Mouse (Mus musculus) stomach, postnatal 0 days (tissue): ENCODE data around the gene Ascc1. TPM values are rescaled to one million over a fixed set of nuclear protein-coding genes. Genes with fewer than 3 reads are reported as not detected.

Experiments
- ATAC-seq: fragments of 200-750 bp; cut with Nextera tagmentation; 2 replicates; pipeline ENCODE4 v1.8.0; 2017; ENCODE audit not compliant: low FRiP score, low TSS enrichment
- DNase-seq: peaks from one replicate; pipeline ENCODE4 v3.0.0-alpha.2; 2016; ENCODE audit warnings: low spot score
- H3K27ac ChIP-seq: fragments of 300-500 bp; sonication (generic); replicated peaks from 2 replicates; pipeline ENCODE4 v1.5.1; 2014; ENCODE audit warnings: mild to moderate bottlenecking, control low read depth
- H3K27me3 ChIP-seq: fragments of 300-500 bp; sonication (generic); 2 replicates; pipeline ENCODE4 v1.6.1; 2014; ENCODE audit warnings: low read length; ENCODE audit not compliant: control insufficient read depth, insufficient read depth
- H3K36me3 ChIP-seq: fragments of 300-500 bp; sonication (generic); 2 replicates; pipeline ENCODE4 v1.6.1; 2014; ENCODE audit warnings: low read length, mixed read lengths; ENCODE audit not compliant: control insufficient read depth, insufficient read depth
- H3K4me1 ChIP-seq: fragments of 300-500 bp; sonication (generic); replicated peaks from 2 replicates; pipeline ENCODE4 v1.6.1; 2014; ENCODE audit warnings: antibody characterized with exemption; ENCODE audit not compliant: control insufficient read depth, insufficient read depth
- H3K4me2 ChIP-seq: fragments of 300-500 bp; sonication (generic); replicated peaks from 2 replicates; pipeline ENCODE4 v1.6.1; 2014; ENCODE audit warnings: low read depth, mild to moderate bottlenecking, control low read depth, moderate library complexity
- H3K4me3 ChIP-seq: fragments of 300-500 bp; sonication (generic); 2 replicates; pipeline ENCODE4 v1.5.1; 2014; ENCODE audit warnings: low read depth, low read length, control low read depth
- H3K9ac ChIP-seq: fragments of 300-500 bp; sonication (generic); 2 replicates; pipeline ENCODE4 v1.6.1; 2014; ENCODE audit warnings: mild to moderate bottlenecking, low read length, control low read depth, mixed read lengths
- H3K9me3 ChIP-seq: fragments of 300-500 bp; sonication (generic); 2 replicates; pipeline ENCODE4 v1.6.1; 2016; ENCODE audit warnings: low read length; ENCODE audit not compliant: control insufficient read depth
- CTCF ChIP-seq: IDR thresholded peaks from 2 replicates; pipeline ENCODE4 v1.5.1; 2016; ENCODE audit warnings: antibody characterized with exemption, low read depth, mild to moderate bottlenecking, moderate library complexity
- EP300 ChIP-seq: optimal IDR thresholded peaks from 2 replicates; pipeline ENCODE3; 2016; ENCODE audit warnings: antibody characterized with exemption
- WGBS: fragments of 180-500 bp; shearing (Covaris S2); extraction: QIAGEN DNeasy Blood & Tissue Kit; methylation state at CpG from one replicate; pipeline ENCODE4 v1.1.7; 2014; 5-methylcytosine and 5-hydroxymethylcytosine counted together
- polyA plus RNA-seq: library from polyadenylated mRNA; unstranded; fragments of >200 nt; fragmentation: Nextera tagmentation; extraction: Ambion mirVana; gene quantifications from 2 replicates; pipeline ENCODE4 v1.2.1, GENCODE M21; 2015

The Ascc1 gene
- polyA plus RNA-seq, 1 experiment from 2014 or later: 29.0 TPM

- Histone ChIP-seq H3K4me1 (peaks cover 19% of the 10 kb centered on the region), H3K36me3 (no peaks in the 10 kb centered on the region), H3K27ac (0 out of 2 replicates have a peak overlapping the region, but pooled peaks have one; percentile 13), H3K9ac (no peak overlapping the region), H3K4me3 (no peak overlapping the region), H3K27me3 (no peaks in the 10 kb centered on the region), H3K9me3 (no peaks in the 10 kb centered on the region), H3K4me2 (no peak overlapping the region)
- ATAC-seq (no peak), DNase-seq (no peak)
- TF ChIP-seq CTCF: no peak
- WGBS: 69% methylated on average over 6 of the region's 6 CpGs
Observed at GRCm38 (mm10) chr10:59967309-59967942, 35.2 kb upstream of the Ascc1 start.

- WGBS: 3% methylated on average over 25 of the region's 25 CpGs
- no peak for TF ChIP-seq CTCF
- TF ChIP-seq EP300: peak; percentile 92
- H3K4me2 ChIP-seq: peak overlapping the region; percentile 65
- peaks cover 29% of the 10 kb centered on the region for H3K4me1 ChIP-seq
- peak overlapping the region; percentile 40 for H3K4me3 ChIP-seq
- DNase-seq: peak; percentile 73
- ATAC-seq: peak; percentile 71
- peak overlapping the region; percentile 81 for H3K9ac ChIP-seq
- no peaks in the 10 kb centered on the region for H3K27me3 ChIP-seq
- no peaks in the 10 kb centered on the region for H3K9me3 ChIP-seq
- H3K36me3 ChIP-seq: no peaks in the 10 kb centered on the region
- peak overlapping the region; percentile 95 for H3K27ac ChIP-seq
Observed at GRCm38 (mm10) chr10:59969821-59970449, 32.7 kb upstream of the Ascc1 start.

DNA sequence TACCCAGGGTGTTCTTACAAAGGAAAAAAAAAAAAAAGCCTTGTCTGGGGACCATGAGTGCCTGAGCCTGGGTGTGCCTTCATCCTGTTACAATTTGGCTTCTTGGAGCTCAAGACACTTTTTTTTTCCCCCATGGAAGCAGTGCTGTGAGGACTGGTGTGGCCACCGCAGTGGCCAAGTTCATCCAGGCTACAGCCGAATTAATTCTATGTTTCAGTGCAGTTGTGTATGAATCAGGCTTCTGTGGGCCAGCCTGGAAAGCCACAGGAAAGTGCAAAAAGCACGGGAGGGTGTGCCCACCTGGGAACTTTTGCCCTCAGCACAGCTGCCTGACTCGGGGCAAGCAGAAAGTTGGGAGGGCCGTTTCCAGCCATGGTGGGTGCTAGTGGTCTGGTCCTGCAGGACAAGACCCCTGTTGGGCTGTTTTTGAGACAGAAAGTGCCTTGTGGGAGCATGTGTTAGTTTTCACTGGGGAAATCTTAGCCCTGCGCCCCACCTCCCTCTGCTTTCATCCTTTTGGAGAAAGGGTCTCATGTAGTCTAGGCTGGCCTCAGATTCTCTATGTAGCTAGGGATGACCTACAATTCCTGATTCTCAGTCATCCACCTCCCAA lies 32.0 kb upstream of the Ascc1 start:
- H3K27me3 ChIP-seq: no peaks in the 10 kb centered on the region
- H3K9ac ChIP-seq: peak overlapping the region; percentile 81
- peak overlapping the region; percentile 40 for H3K4me3 ChIP-seq
- H3K9me3 ChIP-seq: no peaks in the 10 kb centered on the region
- peak overlapping the region; percentile 95 for H3K27ac ChIP-seq
- no peaks in the 10 kb centered on the region for H3K36me3 ChIP-seq
- TF ChIP-seq EP300: no peak
- H3K4me2 ChIP-seq: peak overlapping the region; percentile 65
- peaks cover 27% of the 10 kb centered on the region for H3K4me1 ChIP-seq
- 27% methylated on average over 6 of the region's 6 CpGs for WGBS
- ATAC-seq: no peak
- DNase-seq: no peak

DNA sequence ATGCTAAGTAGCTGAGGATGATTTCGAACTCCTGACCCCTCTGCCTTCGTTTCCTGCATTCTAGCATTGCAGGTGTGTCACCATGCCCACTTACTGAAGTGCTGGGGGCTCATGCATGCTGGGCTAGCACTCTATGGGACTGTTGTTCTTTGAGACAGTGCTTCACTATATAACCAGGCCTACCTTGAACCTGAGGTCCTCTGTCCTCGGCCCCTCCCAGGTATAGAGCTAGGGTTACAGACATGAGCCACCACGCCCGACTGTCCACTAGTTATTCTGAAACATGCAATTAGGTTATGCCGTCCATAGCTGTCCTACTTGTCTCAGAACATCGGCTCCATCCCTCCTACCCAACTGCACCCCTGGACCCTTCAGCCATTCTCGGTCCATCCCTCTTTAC lies 30.8 kb upstream of the Ascc1 start:
- H3K27ac ChIP-seq: no peak overlapping the region
- no peak overlapping the region for H3K4me2 ChIP-seq
- H3K9ac ChIP-seq: no peak overlapping the region
- no peaks in the 10 kb centered on the region for H3K36me3 ChIP-seq
- TF ChIP-seq EP300 (no peak), CTCF (no peak)
- H3K4me3 ChIP-seq: no peak overlapping the region
- H3K9me3 ChIP-seq: no peaks in the 10 kb centered on the region
- ATAC-seq (no peak), DNase-seq (no peak)
- H3K4me1 ChIP-seq: peaks cover 27% of the 10 kb centered on the region
- 86% methylated on average over 8 of the region's 8 CpGs for WGBS
- H3K27me3 ChIP-seq: no peaks in the 10 kb centered on the region

GRCm38 (mm10) chr10:59972534-59972933 lies 30.1 kb upstream of the Ascc1 start:
- Histone ChIP-seq H3K27me3 (no peaks in the 10 kb centered on the region), H3K9me3 (no peaks in the 10 kb centered on the region), H3K27ac (peak overlapping the region; percentile 59), H3K4me2 (no peak overlapping the region), H3K9ac (no peak overlapping the region), H3K36me3 (no peaks in the 10 kb centered on the region), H3K4me1 (peaks cover 24% of the 10 kb centered on the region), H3K4me3 (no peak overlapping the region)
- 62% methylated on average over 2 of the region's 2 CpGs for WGBS
- peak; percentile 65 for ATAC-seq
- peak; percentile 75 for DNase-seq
- no peak for TF ChIP-seq CTCF
- no peak for TF ChIP-seq EP300

- Histone ChIP-seq H3K27ac (peak overlapping the region; percentile 59), H3K4me1 (peaks cover 27% of the 10 kb centered on the region), H3K9me3 (no peaks in the 10 kb centered on the region), H3K36me3 (no peaks in the 10 kb centered on the region), H3K9ac (no peak overlapping the region), H3K4me2 (no peak overlapping the region), H3K4me3 (no peak overlapping the region), H3K27me3 (no peaks in the 10 kb centered on the region)
- ATAC-seq: no peak
- TF ChIP-seq EP300 (no peak), CTCF (no peak)
- DNase-seq: no peak
- 78% methylated on average over 6 of the region's 6 CpGs for WGBS
Observed at GRCm38 (mm10) chr10:59972999-59973398, 29.6 kb upstream of the Ascc1 start.
